Mouse (Mus musculus) midbrain, postnatal 0 days (tissue): ENCODE measurements at regions not wholly inside any gene's neighbourhood (a gene's known extent, or its start where the extent isn't known, plus 50 kb on each side); places are given as distances from the start of the nearest gene placed in this dataset.
A peak's percentile ranks its signal among the peaks of the same experiment; 100 is the strongest.

Experiments
- ATAC-seq: fragments of 200-750 bp; cut with Nextera tagmentation; 2 replicates; pipeline ENCODE4 v1.8.0; 2017; ENCODE audit warnings: moderate number of reproducible peaks, mild to moderate bottlenecking, moderate TSS enrichment, moderate library complexity; ENCODE audit not compliant: low FRiP score
- DNase-seq: peaks from one replicate; pipeline ENCODE4 v3.0.0-alpha.2; 2015; ENCODE audit warnings: low spot score
- H3K27ac ChIP-seq: fragments of 300-500 bp; sonication (generic); 2 replicates; pipeline ENCODE4 v1.5.1; 2014; ENCODE audit warnings: low read depth, mild to moderate bottlenecking, low read length, mixed read lengths
- H3K27me3 ChIP-seq: fragments of 300-500 bp; sonication (generic); 2 replicates; pipeline ENCODE4 v1.6.1; 2014; ENCODE audit warnings: low read length, control low read depth, mixed read lengths; ENCODE audit not compliant: insufficient read depth
- H3K36me3 ChIP-seq: fragments of 300-500 bp; sonication (generic); 2 replicates; pipeline ENCODE4 v1.6.1; 2014; ENCODE audit warnings: low read length, control low read depth, mixed read lengths; ENCODE audit not compliant: insufficient read depth
- H3K4me1 ChIP-seq: fragments of 300-500 bp; sonication (generic); 2 replicates; pipeline ENCODE4 v1.6.1; 2014; ENCODE audit warnings: mild to moderate bottlenecking, control low read depth, antibody characterized with exemption, low read length, mixed read lengths; ENCODE audit not compliant: insufficient read depth
- H3K4me2 ChIP-seq: fragments of 300-500 bp; sonication (generic); 2 replicates; pipeline ENCODE4 v1.6.1; 2014; ENCODE audit warnings: low read depth, mild to moderate bottlenecking, low read length, mixed read lengths; ENCODE audit not compliant: poor library complexity, severe bottlenecking
- H3K4me3 ChIP-seq: fragments of 300-500 bp; sonication (generic); 2 replicates; pipeline ENCODE4 v1.5.1; 2014; ENCODE audit warnings: low read depth, mild to moderate bottlenecking, low read length, moderate library complexity
- H3K9ac ChIP-seq: fragments of 300-500 bp; sonication (generic); replicated peaks from 2 replicates; pipeline ENCODE4 v1.6.1; 2014; ENCODE audit warnings: mild to moderate bottlenecking, low read length, moderate library complexity, mixed read lengths; ENCODE audit not compliant: poor library complexity, severe bottlenecking
- H3K9me3 ChIP-seq: fragments of 300-500 bp; sonication (generic); 2 replicates; pipeline ENCODE4 v1.6.1; 2016; ENCODE audit warnings: low read length, control low read depth
- CTCF ChIP-seq: IDR thresholded peaks from 2 replicates; pipeline ENCODE4 v1.5.1; 2016; ENCODE audit warnings: antibody characterized with exemption, mild to moderate bottlenecking
- WGBS: fragments of 180-500 bp; shearing (Covaris S2); extraction: QIAGEN DNeasy Blood & Tissue Kit; methylation state at CpG from one replicate; pipeline ENCODE4 v1.1.7; 2014; 5-methylcytosine and 5-hydroxymethylcytosine counted together

GRCm38 (mm10) chr16:84616132-84616531 is 101.2 kb downstream of the A730009L09Rik start:
- DNase-seq (no peak), ATAC-seq (no peak)
- no peaks in the 10 kb centered on the region for H3K36me3 ChIP-seq
- H3K27me3 ChIP-seq, result no peaks in the 10 kb centered on the region
- H3K9me3 ChIP-seq, result no peaks in the 10 kb centered on the region
- 70% methylated on average over 1 of the region's 1 CpGs for WGBS
- H3K9ac ChIP-seq, result no peak overlapping the region
- H3K4me3 ChIP-seq, result no peak overlapping the region
- TF ChIP-seq CTCF, result no peak
- H3K4me2 ChIP-seq, result no peak overlapping the region
- H3K27ac ChIP-seq, result no peak overlapping the region
- H3K4me1 ChIP-seq, result no peaks in the 10 kb centered on the region

GRCm38 (mm10) chr16:84618379-84618778 is 103.5 kb downstream of the A730009L09Rik start:
- Histone ChIP-seq H3K9ac (no peak overlapping the region), H3K4me2 (no peak overlapping the region), H3K27ac (no peak overlapping the region), H3K4me1 (no peaks in the 10 kb centered on the region), H3K27me3 (no peaks in the 10 kb centered on the region), H3K4me3 (no peak overlapping the region), H3K9me3 (no peaks in the 10 kb centered on the region), H3K36me3 (no peaks in the 10 kb centered on the region)
- WGBS, result 87% methylated on average over 2 of the region's 2 CpGs
- no peak for ATAC-seq
- TF ChIP-seq CTCF, result no peak
- no peak for DNase-seq

DNA sequence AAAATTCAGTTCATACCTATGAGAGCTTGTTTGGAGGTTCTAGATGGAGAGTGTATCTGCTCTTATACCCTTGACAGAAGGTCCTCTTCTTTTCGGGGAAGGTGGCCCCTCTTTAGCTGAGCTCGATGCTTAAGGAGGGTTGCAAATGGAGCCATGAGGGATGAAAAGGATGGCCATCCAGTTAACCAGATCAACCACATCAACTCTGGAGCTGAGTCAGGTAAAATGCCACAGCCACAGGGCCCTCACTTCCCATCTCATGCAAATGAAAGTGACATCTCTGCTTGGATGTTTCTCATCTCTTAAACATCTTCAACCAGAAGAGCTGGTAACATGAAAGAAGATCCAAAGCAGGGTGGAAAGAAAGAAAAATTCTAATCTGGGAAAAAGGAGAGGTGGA is 105.0 kb downstream of the A730009L09Rik start:
- WGBS, result 93% methylated on average over 2 of the region's 2 CpGs
- no peak for DNase-seq
- no peaks in the 10 kb centered on the region for H3K27me3 ChIP-seq
- H3K4me2 ChIP-seq, result no peak overlapping the region
- H3K4me3 ChIP-seq, result no peak overlapping the region
- H3K27ac ChIP-seq, result no peak overlapping the region
- H3K36me3 ChIP-seq, result no peaks in the 10 kb centered on the region
- TF ChIP-seq CTCF, result no peak
- no peak for ATAC-seq
- H3K9me3 ChIP-seq, result no peaks in the 10 kb centered on the region
- H3K9ac ChIP-seq, result no peak overlapping the region
- H3K4me1 ChIP-seq, result no peaks in the 10 kb centered on the region

- no peak for DNase-seq
- no peak for TF ChIP-seq CTCF
- Histone ChIP-seq H3K9ac (no peak overlapping the region), H3K27ac (no peak overlapping the region), H3K9me3 (no peaks in the 10 kb centered on the region), H3K27me3 (no peaks in the 10 kb centered on the region), H3K4me2 (no peak overlapping the region), H3K4me3 (no peak overlapping the region), H3K36me3 (no peaks in the 10 kb centered on the region), H3K4me1 (no peaks in the 10 kb centered on the region)
- no peak for ATAC-seq
- no CpG with 5 or more reads among the region's 1 CpGs for WGBS
Observed at GRCm38 (mm10) chr16:84620861-84621260, 105.9 kb downstream of the A730009L09Rik start.

- H3K4me2 ChIP-seq, result no peak overlapping the region
Observed at GRCm38 (mm10) chr16:84621300-84622031, 106.5 kb downstream of the A730009L09Rik start.

GRCm38 (mm10) chr16:84623346-84624085 is 108.6 kb downstream of the A730009L09Rik start:
- DNase-seq, result no peak
- no peak for TF ChIP-seq CTCF

More at GRCm38 (mm10) chr16:84621300-84622031, 106.5 kb downstream of the A730009L09Rik start:
- Histone ChIP-seq H3K27me3 (no peaks in the 10 kb centered on the region), H3K9ac (no peak overlapping the region), H3K27ac (no peak overlapping the region), H3K4me3 (no peak overlapping the region), H3K36me3 (no peaks in the 10 kb centered on the region), H3K9me3 (no peaks in the 10 kb centered on the region), H3K4me1 (no peaks in the 10 kb centered on the region)
- ATAC-seq, result no peak; the same call in 1 of the 2 replicates
- no peak for TF ChIP-seq CTCF
- 53% methylated on average over 8 of the region's 8 CpGs for WGBS
- DNase-seq, result peak; percentile 10

More at GRCm38 (mm10) chr16:84623346-84624085, 108.6 kb downstream of the A730009L09Rik start:
- no peaks in the 10 kb centered on the region for H3K4me1 ChIP-seq
- no peaks in the 10 kb centered on the region for H3K36me3 ChIP-seq
- 70% methylated on average over 4 of the region's 4 CpGs for WGBS
- no peak overlapping the region for H3K9ac ChIP-seq
- ATAC-seq, result no peak
- no peaks in the 10 kb centered on the region for H3K27me3 ChIP-seq
- H3K9me3 ChIP-seq, result no peaks in the 10 kb centered on the region
- no peak overlapping the region for H3K4me3 ChIP-seq
- H3K4me2 ChIP-seq, result no peak overlapping the region
- no peak overlapping the region for H3K27ac ChIP-seq
